Mouse (Mus musculus): ENCODE data around the gene Mapk10.
"Not testable (repeated sequence)": the region's sequence is repeated elsewhere in the genome, so short reads cannot be mapped to it uniquely, and the experiment has no call there.

Mapk10 gene

DNA sequence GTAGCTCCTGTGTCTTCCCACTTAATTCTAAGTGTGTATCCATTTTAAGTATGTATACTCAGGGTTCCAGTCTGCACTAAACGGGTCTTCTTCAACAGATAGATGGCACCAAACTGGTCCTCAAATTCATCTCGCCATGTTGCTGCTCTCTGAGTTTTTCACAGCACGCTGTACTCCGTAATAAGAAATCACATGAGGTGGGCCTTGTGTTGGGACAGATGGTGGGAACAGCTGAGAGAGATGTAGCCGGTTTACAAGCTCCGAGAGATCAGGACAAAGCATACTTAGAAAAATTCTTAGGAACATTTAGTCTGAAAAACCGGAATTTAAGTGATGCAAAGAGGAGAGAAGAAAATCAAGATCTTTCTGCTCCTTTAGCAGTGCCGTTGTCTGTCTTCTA lies 257.7 kb downstream of the Mapk10 start:
- no peak for DNase-seq (ENCODE audit: low spot score)

- DNase-seq (ENCODE audit: low spot score) = no peak
Measured at GRCm38 (mm10) chr5:102952918-102953317, 258.2 kb downstream of the Mapk10 start.

GRCm38 (mm10) chr5:102947061-102947711 lies 263.9 kb downstream of the Mapk10 start:
- no peak for DNase-seq (ENCODE audit: low spot score)

- DNase-seq (ENCODE audit: low spot score) = no peak
Measured at GRCm38 (mm10) chr5:102946625-102947024, 264.5 kb downstream of the Mapk10 start.

GRCm38 (mm10) chr5:102943864-102944630 lies 267.1 kb downstream of the Mapk10 start:
- not testable (repeated sequence) for DNase-seq (ENCODE audit: low spot score)

DNA sequence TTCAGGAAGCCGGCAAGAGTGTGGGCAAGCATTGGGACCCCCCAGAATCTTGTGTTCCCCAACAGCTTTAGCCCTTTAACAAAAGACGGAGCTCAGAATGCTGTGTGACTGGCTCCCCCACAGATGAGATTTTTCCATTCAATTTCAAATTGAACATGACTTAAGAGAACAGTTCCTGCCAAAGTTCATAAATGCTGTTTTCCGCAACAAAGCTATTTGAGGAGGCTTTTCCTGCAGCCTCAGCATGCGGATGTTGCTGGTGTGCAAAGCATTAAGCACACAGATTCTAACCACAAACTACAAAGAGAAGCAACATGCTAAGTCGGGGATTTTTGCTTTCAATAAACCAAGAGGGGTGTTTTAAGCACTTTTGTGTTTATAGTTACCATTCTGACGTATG lies 281.0 kb downstream of the Mapk10 start:
- no peak for DNase-seq (ENCODE audit: low spot score)

DNA sequence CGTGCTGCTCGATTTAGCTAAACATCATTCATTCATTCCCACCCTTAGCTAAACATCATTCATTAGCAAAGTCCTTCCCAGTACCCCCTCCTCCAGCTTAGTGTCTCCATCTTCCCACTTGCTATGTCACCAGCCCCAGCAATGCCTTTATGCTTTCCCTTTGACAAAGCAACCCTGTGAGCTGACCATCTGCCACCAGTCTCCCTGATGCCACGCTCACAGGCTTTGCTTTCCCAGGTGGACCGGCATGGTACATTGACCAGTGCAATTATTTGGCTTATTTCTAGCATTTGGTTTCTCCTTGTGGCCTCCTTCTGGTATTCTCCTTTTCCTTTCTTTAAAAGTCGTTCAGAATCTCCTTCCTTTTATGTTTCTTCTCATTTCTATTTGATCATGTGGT lies 284.3 kb downstream of the Mapk10 start:
- no peak for DNase-seq (ENCODE audit: low spot score)

GRCm38 (mm10) chr5:102920199-102920598 lies 290.9 kb downstream of the Mapk10 start:
- no peak for DNase-seq (ENCODE audit: low spot score)

- no peak for DNase-seq (ENCODE audit: low spot score)
Measured at GRCm38 (mm10) chr5:102905441-102906211, 305.5 kb downstream of the Mapk10 start.

DNA sequence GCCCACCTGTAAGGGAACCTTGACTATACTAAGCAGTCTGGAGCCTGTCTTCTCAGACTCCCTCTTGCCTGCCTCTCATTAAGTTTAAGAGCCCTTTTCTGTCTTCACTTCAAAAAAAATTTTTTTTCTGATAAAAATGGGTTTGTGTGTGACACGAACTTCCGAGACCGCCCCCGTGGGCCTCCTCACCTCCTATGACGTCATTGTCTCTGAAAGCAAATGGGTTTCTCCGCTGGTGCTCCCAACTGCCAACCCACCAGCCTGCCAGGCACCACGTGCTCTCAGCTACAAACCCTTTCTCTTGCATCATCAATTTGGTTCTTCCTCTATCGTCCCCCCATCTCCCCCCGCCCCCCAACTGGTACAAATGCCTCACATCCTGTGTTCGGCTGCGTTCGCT lies 307.1 kb downstream of the Mapk10 start:
- DNase-seq (ENCODE audit: low spot score) = no peak

- no peak for DNase-seq (ENCODE audit: low spot score)
Measured at GRCm38 (mm10) chr5:102903487-102903886, 307.6 kb downstream of the Mapk10 start.

GRCm38 (mm10) chr5:102901176-102901575 lies 310.0 kb downstream of the Mapk10 start:
- DNase-seq (ENCODE audit: low spot score) = no peak

DNA sequence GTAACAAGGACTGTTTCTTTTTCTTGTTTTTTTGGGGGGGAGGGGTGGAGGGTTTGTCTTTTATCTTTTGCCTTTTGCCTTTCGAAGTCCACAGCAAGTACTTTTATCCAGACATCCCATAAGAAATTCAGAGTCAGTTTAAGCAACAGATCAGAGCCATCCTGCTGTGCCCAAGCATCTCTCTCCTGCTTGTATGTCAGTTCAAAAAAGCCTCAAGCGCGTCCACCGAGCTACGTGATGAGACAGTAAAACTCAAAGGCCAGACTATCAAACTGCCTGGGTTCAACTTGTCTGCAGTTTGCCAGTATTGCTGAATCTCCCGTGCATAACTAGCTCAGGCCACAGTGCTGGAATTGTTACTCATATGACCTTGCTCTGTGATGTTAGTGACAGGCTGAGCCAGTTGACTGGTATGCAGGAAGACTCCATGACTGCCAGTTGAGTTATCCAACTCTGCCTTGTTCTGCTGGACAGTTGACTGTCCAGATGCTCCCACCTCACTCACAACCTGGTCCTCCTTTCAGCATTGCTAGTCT lies 311.4 kb downstream of the Mapk10 start:
- DNase-seq (ENCODE audit: low spot score) = no peak

GRCm38 (mm10) chr5:102898301-102898700 lies 312.8 kb downstream of the Mapk10 start:
- no peak for DNase-seq (ENCODE audit: low spot score)

GRCm38 (mm10) chr5:102892226-102892625 lies 318.9 kb downstream of the Mapk10 start:
- DNase-seq (ENCODE audit: low spot score) = no peak

DNA sequence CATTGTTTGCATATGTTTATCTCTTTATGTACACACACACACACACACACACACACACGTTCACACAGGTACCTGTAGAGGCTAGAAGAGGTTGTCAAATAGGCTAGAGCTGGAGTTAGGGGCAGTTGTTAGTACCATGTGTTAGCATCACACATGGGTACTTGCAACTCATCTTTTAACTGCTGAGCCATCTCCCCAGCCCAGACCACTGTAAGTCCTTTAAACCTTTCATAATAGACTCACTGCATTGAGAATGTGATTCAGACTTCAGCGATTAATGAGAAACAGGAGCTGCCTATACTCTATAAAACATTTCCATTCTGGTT lies 322.0 kb downstream of the Mapk10 start:
- DNase-seq (ENCODE audit: low spot score) = no peak

GRCm38 (mm10) chr5:102888482-102889162 lies 322.5 kb downstream of the Mapk10 start:
- no peak for DNase-seq (ENCODE audit: low spot score)

DNA sequence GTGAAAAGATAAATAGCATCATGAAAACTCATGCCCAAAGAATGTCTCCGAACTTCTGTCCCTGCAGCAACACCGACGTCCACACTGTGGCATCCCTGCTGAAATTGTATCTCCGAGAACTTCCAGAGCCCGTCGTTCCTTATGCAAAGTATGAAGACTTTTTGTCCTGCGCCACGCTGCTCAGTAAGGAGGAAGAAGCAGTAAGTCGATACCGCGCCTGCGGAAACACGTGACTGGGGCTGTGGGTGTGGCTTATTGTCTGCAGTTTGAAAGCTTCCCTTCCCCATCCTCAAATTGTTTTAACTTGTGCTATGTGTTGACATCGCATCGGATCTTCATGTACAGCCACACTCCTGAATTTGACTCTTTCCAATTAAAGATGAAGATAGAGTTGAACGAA lies 335.5 kb downstream of the Mapk10 start:
- DNase-seq (ENCODE audit: low spot score) = no peak

DNA sequence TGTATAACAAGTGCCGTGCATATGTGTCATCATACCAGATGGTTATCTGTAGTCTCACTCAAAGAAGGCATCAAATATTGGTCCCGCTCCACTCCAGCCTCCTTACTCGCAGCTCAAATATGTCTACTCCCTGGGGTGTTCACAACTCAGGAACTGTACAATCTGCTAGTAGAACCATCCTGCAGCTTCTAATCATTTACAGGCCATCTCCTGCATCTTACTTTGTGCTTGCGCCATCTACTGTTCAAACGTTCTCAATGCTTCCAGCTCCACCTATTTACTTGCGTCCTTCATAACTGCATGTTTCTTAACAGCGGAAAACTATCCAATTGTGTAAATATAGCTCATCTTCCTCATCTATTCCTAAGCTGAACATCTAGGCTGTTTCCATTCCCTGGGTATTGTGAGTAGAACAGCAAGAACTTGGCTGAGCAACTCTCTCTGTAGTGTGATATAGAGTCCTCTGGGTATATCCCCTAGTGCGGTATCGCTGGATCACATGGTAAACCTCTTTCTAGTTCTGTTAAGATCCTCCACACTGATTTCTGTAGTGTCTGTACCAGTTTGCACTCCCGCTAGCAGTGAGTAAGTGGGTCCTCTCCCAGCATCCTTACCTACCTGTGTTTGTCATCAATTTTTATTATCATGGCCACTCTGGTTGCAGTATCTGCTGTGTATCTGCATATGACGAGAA lies 336.4 kb downstream of the Mapk10 start:
- DNase-seq (ENCODE audit: low spot score) = peak; percentile 86

- DNase-seq (ENCODE audit: low spot score) = not testable (repeated sequence)
Measured at GRCm38 (mm10) chr5:102872996-102873395, 338.1 kb downstream of the Mapk10 start.

DNA sequence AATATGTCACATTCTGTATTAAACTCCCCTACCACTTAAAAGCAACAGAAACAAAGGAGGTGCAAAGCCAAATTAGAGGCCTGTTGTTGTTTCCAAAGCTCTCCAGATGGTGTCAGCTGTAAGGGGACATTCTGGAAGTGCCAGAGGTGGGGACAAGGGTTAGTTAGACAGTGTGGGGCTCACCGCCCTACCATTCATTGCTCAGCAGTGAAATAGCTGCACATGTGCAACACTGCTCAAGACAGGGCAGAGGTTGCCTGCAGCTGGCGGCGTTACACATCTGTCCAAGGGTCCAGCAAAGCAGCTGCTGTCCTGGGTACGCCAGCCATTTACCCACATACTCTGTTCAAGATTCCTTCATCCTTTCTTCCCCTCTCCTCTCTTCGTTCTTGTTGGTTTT lies 342.9 kb downstream of the Mapk10 start:
- no peak for DNase-seq (ENCODE audit: low spot score)

GRCm38 (mm10) chr5:102859749-102860148 lies 351.4 kb downstream of the Mapk10 start:
- DNase-seq (ENCODE audit: low spot score) = no peak
